Mouse (Mus musculus) small intestine, adult 2 months (tissue): ENCODE results near the gene D730048I06Rik. TPM values are rescaled to one million over a fixed set of nuclear protein-coding genes. Genes with fewer than 3 reads are reported as not detected.
"Not testable (repeated sequence)": the region's sequence is repeated elsewhere in the genome, so short reads cannot be mapped to it uniquely, and the experiment has no call there.

Experiments used
- H3K27ac ChIP-seq: fragments of 200-500 bp; 2 replicates; pipeline ENCODE4 v1.5.1; 2012; ENCODE audit warnings: low read depth, low read length, control low read depth, inconsistent platforms; ENCODE audit not compliant: insufficient read depth
- H3K27me3 ChIP-seq: fragments of 200-500 bp; 2 replicates; pipeline ENCODE4 v1.6.1; 2012; ENCODE audit warnings: mild to moderate bottlenecking, moderate library complexity, low read length, inconsistent platforms; ENCODE audit not compliant: control insufficient read depth, insufficient read depth
- H3K36me3 ChIP-seq: fragments of 200-500 bp; 2 replicates; pipeline ENCODE4 v1.6.1; 2012; ENCODE audit warnings: mild to moderate bottlenecking, low read length, control low read depth, inconsistent platforms; ENCODE audit not compliant: control insufficient read depth, insufficient read depth
- H3K4me1 ChIP-seq: fragments of 200-500 bp; 2 replicates; pipeline ENCODE4 v1.6.1; 2012; ENCODE audit warnings: low read length, inconsistent platforms, mixed read lengths; ENCODE audit not compliant: control insufficient read depth, insufficient read depth, insufficient read length
- H3K4me3 ChIP-seq: fragments of 200-500 bp; 2 replicates; pipeline ENCODE4 v1.5.1; 2012; ENCODE audit warnings: low read depth, mild to moderate bottlenecking, control low read depth, inconsistent platforms, low read length, moderate library complexity
- CTCF ChIP-seq: fragments of 200-500 bp; IDR thresholded peaks from 2 replicates; pipeline ENCODE4 v1.5.1; 2012; ENCODE audit warnings: low read depth, mild to moderate bottlenecking, control low read depth, inconsistent platforms, low read length, moderate library complexity, mixed read lengths; ENCODE audit not compliant: insufficient replicate concordance, insufficient read length; ENCODE audit errors: extremely low read depth
- POLR2A ChIP-seq: fragments of 200-500 bp; IDR thresholded peaks from 2 replicates; pipeline ENCODE4 v1.6.1; 2012; ENCODE audit warnings: low read depth, mild to moderate bottlenecking, control low read depth, inconsistent platforms, low read length, moderate library complexity
- WGBS: fragments of 180-500 bp; shearing (Covaris S2); methylation state at CpG from one replicate; pipeline ENCODE4 v1.1.7; 2018; 5-methylcytosine and 5-hydroxymethylcytosine counted together
- polyA plus RNA-seq: library from polyadenylated mRNA; depleted of rRNA; stranded (reverse); fragments of >200 nt; gene quantifications from 2 replicates; pipeline ENCODE4 v1.2.3, GENCODE M21; 2012; rRNA removed

The D730048I06Rik gene
- polyA plus RNA-seq, result not detected in 2 replicates

DNA sequence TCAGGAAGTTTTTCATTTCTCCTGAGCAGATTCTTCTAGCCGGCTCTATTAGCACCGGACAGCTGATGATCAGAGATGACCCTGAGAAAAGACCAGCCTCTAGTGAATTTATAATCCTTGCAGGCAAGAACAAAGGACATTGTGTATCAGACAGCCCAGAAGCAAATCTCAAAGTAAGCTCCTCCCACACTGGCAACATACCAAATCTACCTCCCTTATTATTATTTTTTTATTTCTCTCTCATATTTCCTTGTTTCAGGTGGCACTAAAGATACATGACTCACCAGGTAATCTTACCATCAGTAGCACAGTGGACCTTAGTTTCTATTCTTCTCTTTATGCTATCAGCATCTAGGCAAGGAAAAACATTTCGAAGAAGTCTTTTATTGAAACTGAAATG lies at the start of gene D730048I06Rik, which contains the start of gene Gm27235:
TSS of gene D730048I06Rik (minus strand) at position 112 of the 400 bp plus-strand sequence.
TSS of gene Gm27235 (minus strand) at position 101 of the 400 bp plus-strand sequence.
- Histone ChIP-seq H3K36me3 (no peaks in the 10 kb centered on the region), H3K4me1 (no peaks in the 10 kb centered on the region), H3K27ac (no peak within 1 kb of the TSS), H3K4me3 (no peak within 1 kb of the TSS), H3K27me3 (no peaks in the 10 kb centered on the region)
- TF ChIP-seq CTCF (no peak), POLR2A (no peak)
- 38% methylated on average over 3 of the region's 3 CpGs for WGBS

DNA sequence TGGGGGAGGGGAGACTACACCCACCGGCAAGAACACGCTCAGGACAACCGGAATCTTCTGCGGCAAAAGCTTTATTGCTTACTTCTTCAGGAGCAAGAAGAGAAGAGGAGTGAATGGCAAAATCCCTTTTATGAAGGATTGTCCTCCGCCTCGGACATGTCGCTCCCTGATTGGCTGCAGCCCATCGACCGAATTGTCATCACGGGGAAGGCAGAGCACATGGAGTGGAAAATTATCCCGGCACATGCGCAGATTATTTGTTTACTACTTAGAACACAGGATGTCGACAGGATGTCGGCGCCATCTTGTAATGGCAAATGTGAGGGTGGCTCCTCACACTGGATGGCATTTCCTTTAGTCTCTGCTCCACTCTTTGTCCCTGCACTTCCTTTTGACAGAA lies 28.0 kb upstream of the D730048I06Rik start:
- not testable (repeated sequence) for H3K27me3 ChIP-seq, H3K27ac ChIP-seq, H3K4me3 ChIP-seq, H3K4me1 ChIP-seq, H3K36me3 ChIP-seq
- whole genome bisulfite sequencing, result 93% methylated on average over 15 of the region's 15 CpGs

DNA sequence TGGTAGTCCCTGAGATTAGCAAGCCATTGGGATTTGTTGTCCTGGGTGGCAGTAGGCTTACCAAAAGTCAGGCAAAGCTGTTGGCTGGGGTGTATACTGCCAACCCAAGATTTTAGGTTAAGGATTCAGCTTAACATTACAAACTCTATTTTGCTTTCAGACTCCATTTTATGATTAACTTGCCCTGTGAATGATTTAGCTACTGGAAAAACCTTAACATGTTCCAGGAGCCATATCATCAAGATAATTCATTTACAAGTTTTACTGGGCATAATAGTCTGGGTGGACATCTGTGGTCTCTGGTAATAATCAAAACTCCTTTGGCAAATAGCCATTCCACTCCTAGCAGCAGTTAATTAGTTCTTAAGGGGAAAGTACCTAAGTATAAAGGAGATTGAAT lies 8.2 kb upstream of the D730048I06Rik start:
- Histone ChIP-seq H3K36me3 (no peaks in the 10 kb centered on the region), H3K27me3 (no peaks in the 10 kb centered on the region), H3K4me1 (no peaks in the 10 kb centered on the region), H3K4me3 (no peak overlapping the region), H3K27ac (no peak overlapping the region)
- TF ChIP-seq CTCF (no peak), POLR2A (no peak)

DNA sequence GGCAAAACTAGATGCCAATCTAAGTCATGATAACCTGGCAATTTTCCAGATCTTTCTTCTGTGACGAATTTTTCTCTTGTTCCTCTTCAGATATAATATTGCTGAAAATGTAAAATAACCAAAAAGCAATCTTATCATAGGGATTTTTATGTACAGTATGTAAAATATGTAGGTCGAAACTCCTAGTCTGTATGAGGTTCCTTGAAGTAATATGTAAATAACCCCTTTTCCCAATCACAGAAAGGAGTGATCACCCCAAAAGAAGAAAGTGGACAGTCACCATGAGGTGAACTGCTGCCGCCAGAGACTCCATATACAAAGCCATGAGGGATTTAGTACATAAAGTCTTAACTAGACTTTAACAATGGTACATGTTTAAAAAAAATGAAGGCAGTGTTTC lies 11.9 kb downstream of the D730048I06Rik start, which contains the start of gene Gm17727:
TSS of gene Gm17727 (minus strand) at position 101 of the 400 bp plus-strand sequence.
- Histone ChIP-seq H3K27ac (no peak within 1 kb of the TSS), H3K27me3 (no peaks in the 10 kb centered on the region), H3K36me3 (no peaks in the 10 kb centered on the region), H3K4me3 (no peak within 1 kb of the TSS), H3K4me1 (no peaks in the 10 kb centered on the region)
- TF ChIP-seq POLR2A (no peak), CTCF (no peak)
- 40% methylated on average over 3 of the region's 3 CpGs for WGBS

DNA sequence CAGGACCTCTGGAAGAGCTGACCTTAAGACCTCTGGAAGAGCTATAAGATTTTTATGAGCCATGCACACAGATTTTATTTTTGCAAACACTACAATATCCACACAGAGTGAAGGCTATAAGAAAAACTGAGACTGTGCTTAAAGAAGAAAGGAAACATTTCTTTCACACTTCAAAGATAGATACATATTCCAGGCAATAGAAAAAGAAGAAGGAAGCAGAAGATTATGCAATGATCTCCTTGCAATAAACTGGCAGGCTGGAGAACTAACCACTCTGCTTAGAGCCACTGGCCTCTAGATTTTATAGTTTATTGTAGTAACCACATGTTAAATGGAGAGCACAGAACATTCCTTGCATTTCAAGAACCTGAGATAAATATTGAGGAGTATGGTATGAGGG lies 33.1 kb downstream of the D730048I06Rik start:
- TF ChIP-seq POLR2A, result no peak
- TF ChIP-seq CTCF, result no peak
- H3K4me1 ChIP-seq, result no peaks in the 10 kb centered on the region
- H3K27ac ChIP-seq, result no peak overlapping the region
- no peaks in the 10 kb centered on the region for H3K27me3 ChIP-seq
- no peaks in the 10 kb centered on the region for H3K36me3 ChIP-seq
- no peak overlapping the region for H3K4me3 ChIP-seq

DNA sequence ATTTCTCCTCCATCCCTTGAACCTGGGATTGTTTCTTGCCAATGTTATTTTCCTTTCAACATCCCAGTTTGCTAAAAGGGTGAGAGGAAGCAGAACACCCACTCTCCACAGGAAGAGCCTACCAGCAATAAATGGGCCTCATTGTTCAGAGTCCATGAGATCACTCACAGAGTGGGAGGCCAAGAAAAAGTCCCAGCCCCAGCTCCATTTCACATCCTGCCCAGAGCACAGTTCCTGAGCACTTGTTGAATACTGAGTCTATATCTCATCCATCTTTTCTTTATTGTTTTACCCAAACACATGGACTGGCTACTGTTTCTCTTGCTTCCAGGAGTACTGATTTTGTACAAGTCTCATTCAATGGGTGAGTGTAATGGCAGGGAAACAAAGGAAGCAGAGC lies 49.2 kb downstream of the D730048I06Rik start, which contains the start of gene Gm17677:
TSS of gene Gm17677 (plus strand) at position 301 of the 400 bp plus-strand sequence.
- H3K27ac ChIP-seq, result no peak within 1 kb of the TSS
- TF ChIP-seq CTCF, result no peak
- TF ChIP-seq POLR2A, result no peak
- no peaks in the 10 kb centered on the region for H3K4me1 ChIP-seq
- no peaks in the 10 kb centered on the region for H3K27me3 ChIP-seq
- H3K4me3 ChIP-seq, result no peak within 1 kb of the TSS
- no peaks in the 10 kb centered on the region for H3K36me3 ChIP-seq

Other genes with a start within 250 kb of the D730048I06Rik start
- 0.01 TPM in 1 of 2 replicates, not detected in the other for gene Ddx25, start 231.6 kb downstream of the D730048I06Rik start, polyA plus RNA-seq
- gene Pus3, start 231.5 kb downstream of the D730048I06Rik start, polyA plus RNA-seq, result 0.30 and 0.41 TPM in 2 replicates
- gene Pate2, start 219.8 kb downstream of the D730048I06Rik start, polyA plus RNA-seq, result 0.13 TPM in 1 of 2 replicates, not detected in the other
- gene Hyls1, start 219.7 kb downstream of the D730048I06Rik start, polyA plus RNA-seq, result 0.13 and 0.34 TPM in 2 replicates
- gene Pate4, start 178.2 kb downstream of the D730048I06Rik start, polyA plus RNA-seq, result not detected in 2 replicates
- not detected in 2 replicates for gene Pate3, start 141.9 kb downstream of the D730048I06Rik start, polyA plus RNA-seq
- gene Pate1, start 102.7 kb downstream of the D730048I06Rik start, polyA plus RNA-seq, result not detected in 2 replicates
- gene Gm17677, start 49.1 kb downstream of the D730048I06Rik start, polyA plus RNA-seq, result not detected in 2 replicates
- gene Gm17727, start 12.0 kb downstream of the D730048I06Rik start, polyA plus RNA-seq, result not detected in 2 replicates
- gene Gm27235, start within 50 bp of the D730048I06Rik start, polyA plus RNA-seq, result not detected in 2 replicates
- not detected in 2 replicates for gene 9230110F15Rik, start 54.0 kb upstream of the D730048I06Rik start, polyA plus RNA-seq
- gene 9230113P08Rik, start 118.3 kb upstream of the D730048I06Rik start, polyA plus RNA-seq, result not detected in 2 replicates